Mouse (Mus musculus) CD4-positive helper T cell, adult 2 months (primary cell): ENCODE measurements at regions not wholly inside any gene's neighbourhood (a gene's known extent, or its start where the extent isn't known, plus 50 kb on each side); places are given as distances from the start of the nearest gene placed in this dataset.

Source experiments
- DNase-seq: peaks from one replicate; pipeline ENCODE4 v3.0.0-alpha.2; 2012; ENCODE audit warnings: low read depth, missing footprints, low spot score

DNA sequence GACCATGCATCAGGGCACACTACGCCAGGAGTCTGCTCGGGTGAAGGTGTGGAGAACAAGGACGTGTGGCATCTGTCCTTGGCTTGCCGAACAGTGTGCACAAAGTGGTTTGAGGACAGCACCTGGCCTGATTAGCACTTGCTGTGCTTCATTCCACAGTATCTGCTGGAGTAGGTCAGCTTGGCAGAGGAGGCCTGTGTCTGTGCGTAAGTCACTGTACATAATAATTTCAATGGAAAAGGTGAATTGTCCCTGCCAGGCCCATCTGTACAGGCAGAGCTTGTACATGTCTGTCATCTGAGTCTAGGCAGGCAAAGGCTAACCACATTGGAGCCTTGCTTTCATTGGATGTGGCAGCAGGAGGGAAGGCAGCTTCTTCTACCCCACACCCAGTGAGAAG, 979.5 kb upstream of the Car8 start:
- DNase-seq, result no peak

DNA sequence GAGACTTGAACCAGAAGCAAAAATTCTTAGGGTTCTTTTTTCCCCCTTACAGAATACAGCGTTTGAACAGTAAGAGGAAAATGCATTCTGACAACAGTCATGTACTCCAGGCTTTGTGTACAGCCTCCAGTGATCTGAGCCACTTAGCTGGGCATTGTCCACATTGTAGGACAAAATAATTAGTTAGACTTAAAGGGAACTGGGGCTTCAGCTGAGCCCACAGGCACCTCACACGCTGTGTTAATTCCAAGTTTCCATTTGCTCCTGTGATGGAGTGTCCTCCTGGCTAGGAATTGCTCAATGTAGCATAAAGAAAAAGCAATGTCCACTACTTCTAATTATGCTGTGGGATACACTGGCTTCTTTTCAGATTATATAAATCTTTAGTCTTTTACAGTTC, 969.8 kb upstream of the Car8 start:
- no peak for DNase-seq

DNA sequence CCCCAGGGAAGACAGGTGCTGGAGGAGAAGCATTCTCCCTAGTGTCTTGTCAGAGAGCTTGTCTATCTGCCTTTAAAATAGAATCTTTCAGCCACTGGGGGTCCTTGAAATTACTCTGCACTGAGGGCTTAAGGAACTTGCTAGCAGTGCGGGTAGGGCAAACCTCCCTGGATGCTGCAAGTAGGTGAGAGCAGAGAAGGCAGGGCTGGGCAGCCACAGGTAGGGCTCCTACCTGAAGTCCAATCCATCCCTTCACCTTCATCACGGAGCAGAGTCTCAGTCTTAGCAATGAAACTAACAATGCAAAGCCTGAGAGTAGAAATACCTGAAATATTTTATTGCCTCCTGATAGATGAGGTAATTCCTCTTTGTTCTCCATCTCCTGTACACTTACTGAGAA, 961.2 kb upstream of the Car8 start:
- DNase-seq, result no peak

DNA sequence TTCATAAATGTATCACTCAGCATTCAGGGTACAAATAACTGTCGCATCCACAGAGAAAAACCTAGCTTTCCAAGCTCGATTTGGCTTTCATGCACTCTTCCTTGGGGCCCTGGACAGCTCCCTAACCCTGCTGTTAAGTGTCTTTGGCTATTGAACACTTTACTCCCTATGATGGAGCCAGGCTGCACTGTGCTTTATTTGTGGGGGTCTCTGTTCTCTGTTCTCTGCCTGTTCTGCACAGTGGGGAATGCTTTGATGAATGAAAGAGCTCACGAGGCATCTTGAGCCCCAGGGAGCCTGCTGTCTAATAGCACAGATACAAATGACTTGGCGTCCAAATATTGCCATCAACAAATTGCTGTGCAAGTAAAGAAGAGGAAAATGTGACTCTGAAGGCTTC, 957.6 kb upstream of the Car8 start:
- DNase-seq, result no peak

DNA sequence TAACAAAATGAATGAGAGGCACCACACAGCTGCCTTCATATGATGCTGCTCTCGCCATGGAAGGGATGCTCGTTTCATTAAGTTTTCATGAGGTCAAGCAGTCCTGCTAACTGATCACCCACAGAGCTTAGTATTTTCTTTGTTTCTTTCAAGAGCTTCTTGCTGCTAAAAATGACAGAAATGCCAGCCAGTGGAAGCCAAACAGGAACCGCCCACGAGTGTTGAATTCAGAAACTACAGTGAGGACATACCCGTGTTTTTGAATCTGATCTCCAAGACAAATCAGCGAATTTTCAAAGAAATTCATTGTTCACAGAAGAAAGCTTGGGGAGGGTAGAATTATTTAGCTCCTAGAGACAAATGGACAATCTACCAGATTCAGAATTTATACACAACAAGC, 954.3 kb upstream of the Car8 start:
- DNase-seq, result no peak

DNA sequence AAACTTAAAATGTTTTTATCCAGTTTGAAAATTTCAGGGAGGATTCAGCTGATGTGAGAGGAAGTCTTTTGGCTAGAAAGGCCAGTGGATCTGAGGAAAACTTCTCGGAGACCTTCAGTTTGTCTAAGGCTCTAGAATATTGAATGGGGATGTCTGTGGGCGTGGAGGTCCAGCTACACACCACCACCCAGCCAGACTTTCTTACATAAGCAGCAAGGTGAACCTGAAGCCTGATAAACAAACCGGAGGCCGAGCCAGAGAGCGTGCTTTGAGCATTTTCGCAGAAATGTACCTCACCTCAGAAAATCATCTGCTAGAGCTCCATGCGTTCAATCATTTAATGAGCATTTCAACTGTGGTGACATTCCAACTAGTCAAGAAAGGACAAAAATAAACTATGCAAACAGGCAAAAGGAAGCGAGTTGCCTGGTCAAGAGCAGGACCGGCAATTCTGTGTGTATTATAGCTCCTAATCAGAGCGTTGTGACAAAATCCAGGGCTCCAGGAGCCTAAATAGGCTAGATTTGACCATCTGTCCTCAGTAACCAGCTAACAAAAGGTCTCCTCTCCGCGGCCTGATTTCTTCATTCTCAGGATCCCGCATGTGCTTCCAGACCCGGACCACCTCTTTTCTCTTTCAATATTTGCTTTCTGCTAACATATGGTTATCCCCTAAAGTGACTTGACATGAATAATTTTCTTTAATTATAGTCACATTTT, 946.5 kb upstream of the Car8 start:
- DNase-seq, result no peak

DNA sequence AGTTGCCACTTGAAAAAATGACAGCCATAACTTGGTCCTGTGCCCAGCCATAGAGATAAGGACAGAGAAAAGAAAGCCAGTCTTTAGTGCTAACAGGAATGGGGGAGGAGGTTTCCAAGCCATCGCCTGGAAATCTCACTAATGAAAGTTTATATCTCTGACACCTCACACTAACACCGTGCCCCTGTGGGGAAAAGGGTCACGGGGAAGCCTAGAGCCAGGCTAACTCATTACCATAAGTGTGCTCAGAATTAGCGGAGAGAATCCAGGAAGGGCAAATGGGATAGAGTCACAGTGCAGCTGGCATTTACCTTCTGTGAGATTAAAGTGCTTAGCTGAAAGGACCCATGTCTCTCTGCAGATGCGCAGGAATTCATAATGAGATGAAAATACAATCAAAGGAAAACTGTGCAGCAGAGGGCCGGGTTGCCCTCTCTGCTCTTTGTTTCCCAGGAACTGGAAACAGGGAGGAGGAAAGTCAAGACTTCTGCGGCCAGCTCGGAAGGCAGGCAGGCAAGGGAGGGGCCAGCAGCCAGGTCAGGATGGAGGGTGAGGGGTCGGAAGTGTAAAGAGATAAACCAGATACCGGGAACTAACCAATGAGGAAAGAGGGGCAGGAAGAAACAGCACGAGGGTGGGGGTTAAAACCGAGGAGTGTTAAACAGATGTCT, 945.7 kb upstream of the Car8 start:
- DNase-seq, result no peak

DNA sequence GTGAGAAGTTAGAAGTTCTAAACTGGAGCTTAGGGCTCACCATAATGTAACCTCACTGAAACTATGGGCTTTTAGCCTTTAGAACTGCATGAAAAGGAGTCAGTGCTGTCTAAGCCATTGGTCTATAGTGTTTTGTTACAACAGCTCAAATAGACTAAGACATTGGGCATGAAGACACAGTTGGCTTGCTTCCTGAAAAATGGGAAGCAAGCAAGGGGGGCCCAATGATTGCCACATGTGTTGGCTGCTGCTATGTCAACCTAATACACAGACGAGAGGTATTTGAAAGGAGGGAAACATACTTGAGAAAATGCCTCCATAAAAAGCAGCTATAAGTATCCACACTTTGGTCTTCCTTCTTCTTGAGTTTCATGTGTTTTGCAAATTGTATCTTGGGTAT, 935.5 kb upstream of the Car8 start:
- no peak for DNase-seq

DNA sequence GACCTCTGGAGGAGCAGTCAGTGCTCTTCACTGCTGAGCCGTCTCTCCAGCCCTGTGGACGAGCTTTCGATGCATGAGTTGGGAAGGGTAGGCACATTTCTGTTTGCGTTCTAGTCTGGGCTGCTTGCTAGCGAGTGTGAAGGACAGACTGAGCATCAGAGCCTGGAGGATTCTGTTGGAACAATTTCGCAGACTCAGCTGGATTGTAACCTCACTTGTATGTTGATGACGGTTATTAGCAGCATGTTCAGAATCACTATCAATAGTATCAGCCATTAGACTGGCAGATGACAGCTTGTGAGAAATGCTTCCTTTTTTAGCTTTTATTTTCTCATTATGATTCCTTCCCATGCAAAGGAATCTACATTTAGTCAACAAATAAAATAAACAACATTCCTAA, 923.5 kb upstream of the Car8 start:
- DNase-seq, result no peak

DNA sequence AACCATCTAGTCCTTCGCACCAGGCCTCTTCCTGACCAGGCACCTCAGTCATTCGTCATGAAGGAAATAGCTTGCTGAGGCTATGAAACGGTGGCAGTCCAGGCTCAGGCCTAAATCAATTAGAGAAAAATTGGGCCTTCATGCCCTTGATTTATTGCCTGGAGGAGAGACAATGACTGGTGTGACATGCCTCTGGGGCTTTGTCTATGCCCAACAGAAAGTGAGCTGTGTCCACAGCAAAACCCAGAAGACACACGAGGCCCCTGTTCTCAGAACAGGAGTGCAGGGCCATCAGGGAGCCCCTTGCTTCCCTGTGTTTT, 922.9 kb upstream of the Car8 start:
- DNase-seq, result no peak

DNA sequence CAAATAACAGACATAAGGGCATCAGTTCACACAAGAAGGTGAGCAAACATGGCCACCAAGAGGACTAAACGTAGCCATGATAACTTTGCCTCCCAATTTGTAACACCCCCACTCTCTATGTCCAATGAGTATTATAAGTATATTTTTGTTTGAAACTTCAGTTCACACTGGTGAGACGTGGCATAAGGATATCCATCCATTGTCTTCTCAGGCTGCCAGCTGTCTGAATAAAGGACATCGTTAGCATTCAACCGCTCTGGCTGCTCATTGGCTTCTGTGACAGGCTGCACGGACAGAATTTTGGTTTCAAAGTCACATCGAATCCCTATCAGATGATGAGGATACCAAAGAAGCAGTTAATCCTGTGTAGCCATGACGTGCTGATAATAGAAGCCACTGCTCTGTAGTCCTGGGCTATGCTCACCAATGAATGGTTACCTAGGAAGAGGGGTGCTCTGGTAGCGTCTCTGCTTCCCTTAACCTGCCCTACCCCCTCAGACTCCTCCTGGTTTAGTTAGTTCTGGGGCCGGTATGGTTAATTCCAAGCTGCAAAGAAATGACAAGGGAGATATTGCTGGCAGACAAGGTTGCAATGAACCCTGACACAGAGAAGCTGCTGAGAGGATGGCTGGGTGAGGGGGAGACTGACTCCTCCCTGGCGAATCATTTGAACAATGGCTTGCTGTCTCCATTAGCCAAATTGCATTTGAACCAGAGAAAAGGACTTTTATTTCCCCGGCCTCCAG, 922.4 kb upstream of the Car8 start:
- DNase-seq, result no peak

DNA sequence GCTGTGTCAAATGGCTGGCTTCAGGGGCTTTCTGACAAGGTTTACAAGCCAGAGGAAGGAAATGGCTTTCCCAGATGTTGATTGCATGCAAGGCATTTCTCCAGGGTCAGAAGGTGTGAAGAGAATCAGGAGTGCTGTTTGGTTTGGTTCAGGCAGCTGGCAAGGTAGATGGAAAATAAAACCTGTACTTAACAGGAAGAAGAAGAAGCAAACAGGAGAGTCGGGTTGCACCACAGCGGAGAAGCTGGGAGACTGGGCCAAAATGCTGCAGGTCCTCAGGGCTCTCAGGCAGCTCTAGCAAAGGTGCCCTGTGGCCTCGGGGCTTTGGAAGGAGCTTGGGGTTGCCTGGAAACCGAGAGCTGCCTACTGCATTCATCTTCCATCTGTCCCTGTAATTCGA, 908.9 kb upstream of the Car8 start:
- DNase-seq, result no peak

DNA sequence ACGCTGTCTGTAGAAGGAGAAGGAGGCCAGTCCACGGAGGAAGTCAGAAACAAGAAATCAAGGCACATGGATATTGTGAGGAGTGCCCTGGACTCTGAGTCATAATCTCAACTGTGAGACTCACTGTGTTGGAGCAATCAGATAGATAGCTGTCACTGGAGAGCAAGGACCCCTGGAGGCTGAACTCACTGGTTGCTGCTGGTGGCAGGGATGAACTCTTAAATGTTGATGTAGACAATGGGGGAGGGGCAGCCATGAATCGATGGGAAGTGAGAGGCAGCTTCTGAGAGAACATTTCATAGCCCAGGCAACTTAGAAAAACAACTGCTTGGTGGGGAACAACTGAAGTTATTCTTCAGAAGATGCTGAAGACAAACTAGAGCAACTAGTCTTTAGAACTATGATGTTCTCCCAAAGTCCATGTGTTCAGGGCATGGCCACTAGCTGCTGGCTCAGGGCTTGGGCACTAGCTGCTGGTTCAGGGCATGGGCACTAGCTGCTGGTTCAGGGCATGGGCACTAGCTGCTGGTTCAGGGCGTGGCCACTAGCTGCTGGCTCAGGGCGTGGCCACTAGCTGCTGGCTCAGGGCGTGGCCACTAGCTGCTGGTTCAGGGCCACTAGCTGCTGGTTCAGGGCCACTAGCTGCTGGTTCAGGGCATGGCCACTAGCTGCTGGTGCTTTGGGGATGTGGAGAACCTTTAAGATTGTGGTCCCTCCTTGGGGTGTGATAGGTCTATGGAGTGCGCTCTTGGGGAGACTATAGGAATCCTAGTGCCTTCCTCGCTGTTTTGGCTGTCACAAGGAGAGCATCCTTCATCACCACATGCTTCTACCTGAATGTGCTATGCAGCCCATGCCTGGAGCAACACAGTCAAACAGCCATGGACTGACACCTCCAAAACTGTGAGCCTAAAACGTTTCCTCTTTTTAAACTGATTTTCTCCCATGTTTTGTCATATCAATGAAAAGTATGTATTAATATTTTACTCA, 905.7 kb upstream of the Car8 start:
- DNase-seq, result no peak

DNA sequence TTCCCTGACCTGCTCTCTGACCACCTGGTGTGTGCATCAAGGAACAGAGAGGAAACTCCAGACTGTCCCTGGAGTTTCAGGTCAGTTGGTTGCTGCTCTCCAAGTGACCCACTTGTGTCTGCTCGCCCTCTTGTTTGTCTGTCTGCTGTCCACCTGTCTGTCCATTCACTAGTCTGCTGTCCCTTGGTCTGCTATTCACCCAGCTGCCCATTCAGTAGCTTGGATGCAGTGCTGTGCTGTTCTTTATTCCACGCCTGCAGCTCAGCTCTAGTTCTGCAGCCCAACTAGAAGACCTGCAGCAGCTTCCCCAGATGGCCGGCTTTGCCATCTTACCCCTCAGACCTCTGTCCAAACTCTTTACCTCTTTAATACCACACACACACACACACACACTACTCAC, 904.2 kb upstream of the Car8 start:
- DNase-seq, result no peak

DNA sequence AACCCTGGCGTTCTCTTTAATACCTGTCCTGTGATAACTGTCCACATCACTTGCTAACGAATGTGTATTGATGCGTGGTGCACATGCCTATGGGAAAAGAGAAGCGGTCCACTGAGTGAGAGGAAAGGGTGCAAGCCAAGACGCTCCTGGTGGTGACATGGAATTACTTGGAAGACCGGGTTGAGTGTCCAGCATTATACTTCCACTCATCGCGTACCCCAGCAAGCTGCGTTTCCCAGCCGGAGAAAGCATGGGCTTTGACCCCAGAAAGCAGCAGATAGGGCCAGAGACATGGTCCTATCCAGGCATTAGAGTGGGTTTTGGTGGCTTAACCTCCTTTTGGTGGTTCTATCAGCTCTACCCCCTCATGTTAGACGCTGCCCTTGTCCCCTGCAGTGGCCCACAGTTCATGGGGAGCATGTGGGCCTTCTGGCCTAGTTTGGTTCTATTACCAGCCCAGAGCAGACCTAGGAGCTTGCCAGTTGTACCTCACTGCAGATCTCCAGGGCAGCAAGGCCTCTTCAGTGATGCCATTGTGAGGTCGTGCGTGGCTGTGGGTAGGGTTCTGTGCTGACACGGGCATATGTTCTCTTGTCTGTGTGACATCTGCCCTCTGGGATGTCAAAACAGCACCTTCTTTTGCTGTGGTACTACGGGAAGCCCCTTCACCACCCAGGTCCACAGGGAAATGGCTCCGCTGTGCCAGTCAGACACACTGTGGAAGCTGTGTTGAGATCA, 903.3 kb upstream of the Car8 start:
- no peak for DNase-seq

DNA sequence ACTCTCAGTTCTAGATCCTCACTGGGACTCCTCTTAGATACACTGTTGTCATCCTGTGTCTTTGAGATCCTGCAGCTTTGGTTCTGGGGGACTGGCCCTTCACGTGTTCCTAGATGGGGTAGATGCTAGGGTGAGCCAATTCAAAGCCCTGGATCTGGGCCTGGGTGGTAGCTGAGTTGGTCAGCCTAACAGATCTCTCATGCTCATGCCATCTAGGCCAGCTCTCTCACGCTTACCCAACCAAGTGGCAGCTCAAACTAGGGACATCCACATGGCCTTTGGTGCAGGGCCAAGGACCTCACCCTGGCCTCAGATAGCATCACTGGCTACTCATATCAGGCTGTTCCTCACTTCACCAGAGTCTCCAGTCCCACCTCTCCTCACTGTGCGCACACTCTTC, 901.9 kb upstream of the Car8 start:
- DNase-seq, result no peak

DNA sequence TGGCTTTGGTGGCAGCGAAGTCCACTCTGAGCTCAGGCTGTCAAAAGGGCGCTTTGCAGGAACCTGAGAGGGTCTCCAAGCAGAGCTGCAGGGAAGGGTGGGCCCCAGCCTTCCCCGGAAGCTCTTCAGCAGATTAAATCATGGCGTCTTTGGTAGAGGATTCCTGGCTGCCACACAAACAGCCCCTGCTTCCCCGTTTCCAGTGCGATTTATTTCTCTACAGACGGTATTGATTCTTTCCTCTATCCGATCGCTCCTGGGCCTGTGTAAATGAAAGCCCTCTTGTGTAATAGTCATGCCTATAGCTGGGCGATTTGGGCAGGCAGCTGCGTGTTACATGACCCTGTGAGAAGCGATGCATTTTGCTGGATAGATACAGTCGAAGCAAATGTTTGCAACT, 897.8 kb upstream of the Car8 start:
- DNase-seq, result no peak

DNA sequence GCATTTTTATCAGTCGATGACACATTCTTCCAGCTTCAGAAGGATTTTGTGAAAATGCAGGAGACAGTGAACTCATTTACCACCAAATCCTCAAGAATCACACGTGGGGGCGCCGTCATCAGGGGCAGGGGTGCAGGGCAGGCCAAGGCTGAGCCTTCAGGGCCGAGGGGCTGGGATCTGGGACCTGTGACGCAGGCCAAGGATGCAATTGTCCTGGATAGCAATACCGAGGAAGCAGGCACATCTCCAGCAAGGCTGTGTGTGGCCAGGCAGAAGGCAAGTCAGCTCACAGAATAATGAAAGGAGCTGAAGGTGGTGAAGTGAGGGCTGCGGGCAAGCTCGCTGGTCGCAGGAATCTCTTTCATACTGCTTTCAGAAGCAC, 897.3 kb upstream of the Car8 start:
- DNase-seq, result no peak

DNA sequence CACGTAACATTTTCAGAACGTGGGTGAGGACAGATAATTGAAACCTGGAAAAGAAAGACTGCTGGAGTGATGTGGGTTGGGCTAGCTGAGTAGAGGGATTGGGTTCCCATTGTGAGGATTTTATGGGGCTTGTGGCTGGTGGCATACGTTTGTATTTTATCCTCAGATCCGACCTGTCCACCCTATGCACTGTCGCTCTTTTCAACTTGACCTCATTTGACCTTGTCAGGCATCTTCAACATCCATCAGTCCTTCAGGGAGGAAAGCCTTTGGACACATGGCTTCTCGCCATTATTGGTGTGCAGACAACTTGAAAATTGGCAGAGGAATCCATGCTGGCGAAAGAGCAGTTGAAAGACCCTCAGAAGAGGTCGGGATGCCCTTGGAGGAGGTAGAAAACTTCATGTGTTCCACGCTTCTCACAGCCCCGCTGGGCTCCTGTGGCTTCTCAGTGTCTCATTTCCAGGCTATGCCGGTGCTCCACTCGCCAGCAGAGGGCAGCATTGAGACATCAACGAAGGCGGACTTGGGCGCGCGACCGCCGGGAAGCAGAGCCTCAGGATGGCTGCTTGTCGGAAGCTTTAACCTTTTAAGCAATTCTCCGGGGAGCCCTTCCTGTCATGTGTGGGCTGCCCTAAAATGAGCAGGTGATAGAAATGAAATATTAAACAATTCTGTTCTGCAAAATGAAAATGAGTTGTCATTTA, 896.8 kb upstream of the Car8 start:
- peak; percentile 77 for DNase-seq

DNA sequence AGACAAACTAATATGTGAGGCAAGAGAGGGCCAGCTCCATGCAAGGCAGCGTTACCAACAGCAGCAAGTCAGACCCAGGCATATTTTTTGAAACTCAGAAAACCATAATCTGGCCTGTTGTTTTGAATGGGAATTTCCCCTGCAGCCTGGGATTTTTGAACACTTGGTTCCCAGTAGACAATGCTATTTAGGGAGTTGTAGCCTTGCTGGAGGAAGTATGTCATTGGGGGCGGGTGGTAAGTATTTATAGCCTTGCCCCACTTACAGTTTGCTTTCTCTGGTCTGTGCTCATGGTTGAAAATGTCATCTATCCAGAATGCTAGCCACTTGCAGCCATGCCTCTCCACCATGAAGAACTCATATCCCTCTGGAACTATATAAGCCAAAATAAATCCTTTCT, 894.9 kb upstream of the Car8 start:
- DNase-seq, result no peak
